ENCODE assay signal across 9 mouse cellular contexts in genomic region chrX:168717969-168718368, GRCm38 (mm10). TPM values are rescaled to one million over a fixed set of nuclear protein-coding genes. Genes with fewer than 3 reads are reported as not detected.
DNase-seq lines count a peak whose midpoint lies in the region; ATAC-seq lines count a peak whose summit lies in the region.
"Had no signal": no experiment of that assay in that cellular context is flagged by ENCODE, and none has a peak within 500 bp of the region (broad histone marks: within the 10 kb centered on the region; RNA-seq: fewer than 3 reads in every experiment).

No protein-coding gene starts in this region.

- 61% methylated on average over 2 of the region's 2 CpGs for WGBS in forebrain, embryonic 14.5 days
- 59% methylated on average over 2 of the region's 2 CpGs for WGBS in forebrain, embryonic 12.5 days

- no peaks in the 10 kb centered on the region for H3K36me3 ChIP-seq in forebrain, embryonic 14.5 days (ENCODE audit: control insufficient read depth, insufficient read depth, low read length)
- H3K36me3 ChIP-seq in forebrain, embryonic 12.5 days (replicated peaks): no peaks in the 10 kb centered on the region
- H3K36me3 ChIP-seq: limb, embryonic 15.5 days had no signal

- no peak overlapping the region for H3K4me2 ChIP-seq in forebrain, embryonic 14.5 days (ENCODE audit: low read length)
- H3K4me2 ChIP-seq in forebrain, embryonic 12.5 days: no peak overlapping the region
- H3K4me2 ChIP-seq: limb, embryonic 15.5 days had no signal

- H3K4me1 ChIP-seq in forebrain, embryonic 14.5 days (ENCODE audit: control insufficient read depth, insufficient read depth, low read length): no peaks in the 10 kb centered on the region
- no peaks in the 10 kb centered on the region for H3K4me1 ChIP-seq in forebrain, embryonic 12.5 days
- H3K4me1 ChIP-seq: limb, embryonic 15.5 days had no signal

- H3K9ac ChIP-seq in forebrain, embryonic 14.5 days (ENCODE audit: low read length): no peak overlapping the region
- no peak overlapping the region for H3K9ac ChIP-seq in forebrain, embryonic 12.5 days
- H3K9ac ChIP-seq: limb, embryonic 15.5 days had no signal

- ATAC-seq in forebrain, embryonic 14.5 days: no peak
- no peak for ATAC-seq in forebrain, embryonic 12.5 days (ENCODE audit: low FRiP score)
- ATAC-seq in frontal cortex, adult (ENCODE audit: low TSS enrichment): no peak

- no peak overlapping the region for H3K27ac ChIP-seq in forebrain, embryonic 14.5 days (ENCODE audit: low read depth, low read length)
- H3K27ac ChIP-seq in forebrain, embryonic 12.5 days: no peak overlapping the region
- H3K27ac ChIP-seq: limb, embryonic 15.5 days had no signal

- H3K9me3 ChIP-seq in forebrain, embryonic 14.5 days (replicated peaks; ENCODE audit: control insufficient read depth, low read length): no peaks in the 10 kb centered on the region
- H3K9me3 ChIP-seq in forebrain, embryonic 12.5 days: no peaks in the 10 kb centered on the region
- H3K9me3 ChIP-seq: limb, embryonic 15.5 days had no signal

- peak; percentile 16 for DNase-seq in forebrain, embryonic 14.5 days (ENCODE audit: low spot score)
- DNase-seq in left cerebral cortex, adult 18-20 months (ENCODE audit: low spot score in 2 of 2): peak; percentile 1 to 6
- DNase-seq in left cerebral cortex, postnatal 36 days (ENCODE audit: low spot score in 2 of 2): no peak
- DNase-seq in ES-CJ7 (ENCODE audit: low read depth, low spot score): peak; percentile 2
- peak; percentile 1 for DNase-seq in layer of hippocampus, adult 9-10 months (ENCODE audit: low spot score)
- no peak for DNase-seq in gastrocnemius, postnatal 25 days

- no peaks in the 10 kb centered on the region for H3K27me3 ChIP-seq in forebrain, embryonic 14.5 days (replicated peaks; ENCODE audit: control insufficient read depth, insufficient read depth, low read length)
- H3K27me3 ChIP-seq in forebrain, embryonic 12.5 days: peaks cover 14% of the 10 kb centered on the region; the same call in 1 of the 2 replicates
- H3K27me3 ChIP-seq: limb, embryonic 15.5 days had no signal

- intact Hi-C loops in left cerebral cortex, postnatal 36 days (cut with DNase I): loop anchor here (5.0 kb wide), 1 partner anchor 214 kb away; no protein-coding TSS in a partner anchor

- H3K4me3 ChIP-seq in forebrain, embryonic 14.5 days (ENCODE audit: low read depth, low read length): no peak overlapping the region
- no peak overlapping the region for H3K4me3 ChIP-seq in forebrain, embryonic 12.5 days (replicated peaks)
- H3K4me3 ChIP-seq: limb, embryonic 15.5 days had no signal

RNA-seq across cellular contexts. Expression of gene Msl3, which starts 44.3 kb away (rescaled TPM):
- polyA plus RNA-seq in forebrain, embryonic 14.5 days (2014; fragmentation: Nextera tagmentation; extraction: Ambion mirVana): 26.8 and 28.4 TPM in 2 replicates
- polyA plus RNA-seq in forebrain, embryonic 12.5 days (2016; fragmentation: Nextera tagmentation; extraction: Ambion mirVana): 31.7 and 32.9 TPM in 2 replicates
- 10 to 100 TPM; 25.7 to 25.8 TPM for total RNA-seq in left cerebral cortex, adult 18-20 months (2021)
- 10 to 100 TPM; 25.4 to 25.6 TPM for total RNA-seq in left cerebral cortex, postnatal 36 days (2021)
- 10 to 100 TPM; 41.8 to 42.4 TPM for total RNA-seq in gastrocnemius, postnatal 25 days (2021)

Comparison
In these comparisons a context has a peak if more than half of its experiments do, and no peak if none do; other contexts are left out.
1. DNase-seq: peak in forebrain, embryonic 14.5 days (single experiment), left cerebral cortex, adult 18-20 months (2 of 2), ES-CJ7 (single experiment) and layer of hippocampus, adult 9-10 months (single experiment); none in left cerebral cortex, postnatal 36 days (0 of 2) and gastrocnemius, postnatal 25 days (single experiment).